Mouse (Mus musculus) lung, embryonic 16.5 days (tissue): ENCODE results near the gene Bach2. TPM values are rescaled to one million over a fixed set of nuclear protein-coding genes. Genes with fewer than 3 reads are reported as not detected.
A peak's percentile ranks its signal among the peaks of the same experiment; 100 is the strongest.

Experiments used
- ATAC-seq: fragments of 200-750 bp; cut with Nextera tagmentation; 2 replicates; pipeline ENCODE4 v1.8.0; 2017; ENCODE audit warnings: low read depth, mild to moderate bottlenecking, moderate library complexity
- H3K27ac ChIP-seq: fragments of 300-500 bp; sonication (generic); 2 replicates; pipeline ENCODE4 v1.5.1; 2014; ENCODE audit warnings: mild to moderate bottlenecking, control low read depth, low read length
- H3K27me3 ChIP-seq: fragments of 300-500 bp; sonication (generic); 2 replicates; pipeline ENCODE4 v1.6.1; 2014; ENCODE audit warnings: low read depth, low read length, mixed read lengths; ENCODE audit not compliant: control insufficient read depth, insufficient read depth
- H3K36me3 ChIP-seq: fragments of 300-500 bp; sonication (generic); 2 replicates; pipeline ENCODE4 v1.6.1; 2014; ENCODE audit warnings: low read length; ENCODE audit not compliant: control insufficient read depth, insufficient read depth
- H3K4me1 ChIP-seq: fragments of 300-500 bp; sonication (generic); replicated peaks from 2 replicates; pipeline ENCODE4 v1.6.1; 2014; ENCODE audit warnings: low read length, mixed read lengths; ENCODE audit not compliant: control insufficient read depth, insufficient read depth
- H3K4me2 ChIP-seq: fragments of 300-500 bp; sonication (generic); 2 replicates; pipeline ENCODE4 v1.6.1; 2014; ENCODE audit warnings: low read depth, low read length, control low read depth
- H3K4me3 ChIP-seq: fragments of 300-500 bp; sonication (generic); 2 replicates; pipeline ENCODE4 v1.5.1; 2014; ENCODE audit warnings: mild to moderate bottlenecking, low read length, control low read depth
- H3K9ac ChIP-seq: fragments of 300-500 bp; sonication (generic); 2 replicates; pipeline ENCODE4 v1.6.1; 2014; ENCODE audit warnings: low read length, control low read depth
- H3K9me3 ChIP-seq: fragments of 300-500 bp; sonication (generic); 2 replicates; pipeline ENCODE4 v1.6.1; 2016; ENCODE audit warnings: low read length; ENCODE audit not compliant: control insufficient read depth
- WGBS: fragments of 180-500 bp; shearing (Covaris S2); extraction: QIAGEN DNeasy Blood & Tissue Kit; methylation state at CpG from one replicate; pipeline ENCODE4 v1.1.7; 2014; 5-methylcytosine and 5-hydroxymethylcytosine counted together
- polyA plus RNA-seq: library from polyadenylated mRNA; unstranded; fragments of >200 nt; fragmentation: Nextera tagmentation; extraction: Ambion mirVana; gene quantifications from 2 replicates; pipeline ENCODE4 v1.2.1, GENCODE M21; 2015

Gene Bach2
- polyA plus RNA-seq, 1 experiment from 2014 or later, result 6.7 TPM

DNA sequence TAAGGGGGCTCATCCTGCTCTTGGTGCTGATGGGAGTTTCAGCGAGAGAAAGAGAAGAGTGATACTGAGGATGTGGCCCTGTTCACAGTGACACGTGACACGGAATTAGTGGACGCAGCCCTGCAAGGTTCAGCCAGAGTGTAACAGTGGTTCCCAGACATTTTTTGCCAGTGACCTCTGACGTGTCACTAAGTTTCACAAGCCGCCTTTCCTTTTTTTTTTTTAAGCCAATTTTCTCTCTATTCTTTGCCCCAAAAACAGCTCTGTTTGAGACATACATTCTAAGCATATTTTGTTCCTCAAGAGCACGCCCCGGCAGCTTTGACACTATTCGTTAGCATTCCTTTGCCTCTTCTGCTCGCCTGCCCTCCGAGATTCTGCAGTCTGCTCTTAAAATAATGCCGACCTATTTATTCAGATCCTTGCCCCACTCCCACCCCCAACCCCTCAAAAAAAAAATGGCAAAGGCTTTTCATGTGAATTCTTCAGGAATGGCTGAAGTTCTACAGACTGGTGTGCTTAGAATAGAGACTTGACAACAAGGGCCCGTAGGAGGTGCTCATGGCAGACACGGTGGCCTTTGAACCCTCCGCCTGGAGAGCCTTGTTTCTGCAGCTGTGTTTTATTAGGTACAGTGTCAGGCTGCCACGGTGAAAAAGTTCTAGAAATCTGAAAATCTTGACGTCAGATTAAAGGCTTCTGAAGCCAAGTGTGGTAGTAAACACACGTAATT, 282.2 kb downstream of the Bach2 start:
- Histone ChIP-seq H3K9ac (no peak overlapping the region; the same call in 1 of the 2 replicates), H3K4me2 (peak overlapping the region; percentile 0; the same call in 1 of the 2 replicates)
- WGBS, result 19% methylated on average over 18 of the region's 18 CpGs

DNA sequence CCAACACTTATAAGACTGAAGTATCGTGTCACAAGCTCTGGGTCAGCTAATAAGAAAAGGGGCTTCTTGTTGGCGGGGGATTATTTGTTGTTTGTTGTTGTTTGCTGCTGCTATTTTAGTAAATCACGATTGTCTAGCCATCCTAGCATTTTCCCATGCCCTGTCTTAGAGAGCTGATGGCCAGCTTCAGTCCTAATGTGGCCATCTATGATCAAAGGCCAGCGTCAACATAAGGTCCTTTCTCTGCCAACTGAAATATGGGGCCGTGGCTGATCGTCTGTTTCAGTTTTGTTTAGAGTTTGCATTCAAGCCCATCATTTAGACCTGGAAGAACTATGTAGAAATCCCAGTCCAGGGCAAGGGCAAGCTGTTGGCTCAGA, 282.7 kb downstream of the Bach2 start:
- H3K27ac ChIP-seq, result peak overlapping the region; percentile 48
- H3K36me3 ChIP-seq, result no peaks in the 10 kb centered on the region
- no peaks in the 10 kb centered on the region for H3K9me3 ChIP-seq
- no peak for ATAC-seq
- H3K4me1 ChIP-seq, result peaks cover 59% of the 10 kb centered on the region
- H3K4me2 ChIP-seq, result peak overlapping the region; percentile 0; the same call in 1 of the 2 replicates
- no peaks in the 10 kb centered on the region for H3K27me3 ChIP-seq
- no peak overlapping the region for H3K9ac ChIP-seq
- WGBS, result 22% methylated on average over 6 of the region's 6 CpGs
- no peak overlapping the region for H3K4me3 ChIP-seq

More for the DNA sequence above, 282.2 kb downstream of the Bach2 start:
- Histone ChIP-seq H3K27ac (peak overlapping the region; percentile 48), H3K4me3 (no peak overlapping the region), H3K36me3 (no peaks in the 10 kb centered on the region), H3K4me1 (peaks cover 59% of the 10 kb centered on the region), H3K27me3 (no peaks in the 10 kb centered on the region), H3K9me3 (no peaks in the 10 kb centered on the region)
- ATAC-seq, result peak; percentile 74

DNA sequence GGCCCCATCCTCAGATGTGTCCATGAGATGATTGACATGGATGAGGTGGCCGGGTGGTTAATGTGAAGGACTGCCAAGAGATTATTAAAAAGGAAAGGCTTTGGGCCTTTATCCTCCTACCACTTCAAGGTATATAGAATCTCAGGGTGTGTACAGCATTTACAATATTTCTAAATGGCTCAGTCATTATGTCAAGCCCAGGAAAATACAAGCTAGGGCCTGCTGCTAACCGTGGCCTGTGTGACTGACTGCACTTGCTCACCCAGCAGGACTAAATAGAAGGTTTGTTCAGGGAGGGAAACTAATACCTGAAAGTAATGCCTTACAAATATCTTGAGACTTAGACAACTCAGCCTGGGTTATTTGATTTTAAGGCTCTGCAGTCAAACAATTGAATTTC, 283.4 kb downstream of the Bach2 start:
- WGBS, result 31% methylated on average over 2 of the region's 2 CpGs
- no peak overlapping the region for H3K4me3 ChIP-seq
- peak overlapping the region; percentile 48 for H3K27ac ChIP-seq
- ATAC-seq, result no peak
- H3K27me3 ChIP-seq, result no peaks in the 10 kb centered on the region
- H3K9me3 ChIP-seq, result no peaks in the 10 kb centered on the region
- H3K9ac ChIP-seq, result no peak overlapping the region; the same call in 1 of the 2 replicates
- H3K36me3 ChIP-seq, result no peaks in the 10 kb centered on the region
- H3K4me2 ChIP-seq, result no peak overlapping the region
- H3K4me1 ChIP-seq, result peaks cover 59% of the 10 kb centered on the region

DNA sequence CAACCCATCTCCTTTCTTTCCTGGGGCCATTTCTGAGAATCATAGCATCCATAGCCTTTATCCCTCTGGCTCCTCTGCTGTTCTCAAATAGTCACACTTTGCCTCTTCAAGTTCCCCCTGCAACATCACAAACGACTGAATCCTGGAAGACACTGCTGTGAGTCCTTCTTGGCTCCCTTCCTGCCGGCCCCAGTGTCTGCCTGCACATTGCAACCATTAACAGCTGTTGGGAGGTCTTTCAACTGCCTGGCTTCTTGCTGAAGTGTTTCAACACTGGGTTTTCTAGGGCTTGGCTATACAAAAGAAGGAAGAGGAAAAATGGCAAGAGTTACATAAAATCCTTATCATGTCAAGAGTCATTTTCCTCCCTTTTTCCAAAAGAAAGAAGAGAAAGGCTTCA, 285.7 kb downstream of the Bach2 start:
- H3K4me2 ChIP-seq, result no peak overlapping the region
- H3K27ac ChIP-seq, result no peak overlapping the region
- no peaks in the 10 kb centered on the region for H3K9me3 ChIP-seq
- H3K9ac ChIP-seq, result no peak overlapping the region
- peak; percentile 69 for ATAC-seq
- 21% methylated on average over 2 of the region's 2 CpGs for WGBS
- peaks cover 42% of the 10 kb centered on the region for H3K4me1 ChIP-seq
- H3K4me3 ChIP-seq, result no peak overlapping the region
- no peaks in the 10 kb centered on the region for H3K36me3 ChIP-seq
- H3K27me3 ChIP-seq, result no peaks in the 10 kb centered on the region

DNA sequence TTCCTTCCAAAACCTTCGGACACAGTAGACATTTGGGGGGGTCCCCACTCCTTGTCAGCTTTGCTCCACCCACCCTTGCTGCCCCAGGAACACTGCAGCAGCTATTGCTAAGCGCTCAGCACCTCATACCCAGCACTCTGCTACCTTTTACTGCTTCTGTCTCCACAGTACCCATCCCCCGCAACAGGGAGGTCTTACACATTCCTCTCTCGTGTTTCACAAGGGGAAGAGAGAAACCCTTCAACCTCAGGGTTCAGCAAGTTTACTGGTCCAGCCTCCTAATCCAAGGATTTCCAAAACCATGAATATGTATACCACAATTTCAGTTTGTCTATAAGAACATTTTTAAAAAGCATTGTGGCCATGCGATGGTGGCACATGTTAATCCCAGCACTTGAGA, 286.4 kb downstream of the Bach2 start:
- no peaks in the 10 kb centered on the region for H3K9me3 ChIP-seq
- no peaks in the 10 kb centered on the region for H3K27me3 ChIP-seq
- H3K4me2 ChIP-seq, result no peak overlapping the region
- WGBS, result 72% methylated on average over 5 of the region's 5 CpGs
- H3K27ac ChIP-seq, result no peak overlapping the region
- no peak for ATAC-seq
- no peaks in the 10 kb centered on the region for H3K36me3 ChIP-seq
- no peak overlapping the region for H3K9ac ChIP-seq
- H3K4me1 ChIP-seq, result peaks cover 35% of the 10 kb centered on the region
- no peak overlapping the region for H3K4me3 ChIP-seq

DNA sequence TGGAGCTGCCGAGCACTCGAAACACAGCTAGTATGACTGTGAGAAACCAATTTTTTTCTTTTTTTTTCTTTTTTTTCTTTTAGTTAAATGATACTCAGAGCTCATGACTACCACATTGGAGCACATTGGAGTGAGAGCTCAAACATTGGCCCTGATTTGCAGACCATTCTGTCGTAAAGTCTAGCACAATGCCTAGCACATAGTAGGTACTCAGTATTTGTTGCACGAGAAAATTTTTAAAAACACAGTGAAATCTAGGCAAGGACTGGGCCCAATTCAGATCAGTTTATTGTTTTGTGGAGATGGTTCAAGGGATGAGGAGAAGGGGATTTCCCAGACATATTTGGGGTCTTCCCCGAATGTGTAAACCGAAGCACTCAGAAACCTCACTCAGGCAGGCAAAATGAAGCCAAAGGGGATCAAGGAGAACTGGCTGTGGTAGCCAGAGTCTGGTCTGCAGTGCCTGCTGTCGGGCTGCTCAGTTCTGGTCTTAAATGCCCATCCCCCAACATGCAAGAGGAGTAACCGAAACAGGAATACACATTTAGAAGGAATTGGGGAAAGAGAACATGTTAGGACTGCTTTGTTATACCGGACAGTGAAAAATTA, 287.7 kb downstream of the Bach2 start:
- ATAC-seq, result no peak
- Histone ChIP-seq H3K4me2 (no peak overlapping the region), H3K4me1 (peaks cover 26% of the 10 kb centered on the region), H3K27me3 (no peaks in the 10 kb centered on the region), H3K9ac (no peak overlapping the region), H3K9me3 (no peaks in the 10 kb centered on the region), H3K27ac (no peak overlapping the region), H3K4me3 (no peak overlapping the region), H3K36me3 (no peaks in the 10 kb centered on the region)
- 83% methylated on average over 9 of the region's 9 CpGs for WGBS

DNA sequence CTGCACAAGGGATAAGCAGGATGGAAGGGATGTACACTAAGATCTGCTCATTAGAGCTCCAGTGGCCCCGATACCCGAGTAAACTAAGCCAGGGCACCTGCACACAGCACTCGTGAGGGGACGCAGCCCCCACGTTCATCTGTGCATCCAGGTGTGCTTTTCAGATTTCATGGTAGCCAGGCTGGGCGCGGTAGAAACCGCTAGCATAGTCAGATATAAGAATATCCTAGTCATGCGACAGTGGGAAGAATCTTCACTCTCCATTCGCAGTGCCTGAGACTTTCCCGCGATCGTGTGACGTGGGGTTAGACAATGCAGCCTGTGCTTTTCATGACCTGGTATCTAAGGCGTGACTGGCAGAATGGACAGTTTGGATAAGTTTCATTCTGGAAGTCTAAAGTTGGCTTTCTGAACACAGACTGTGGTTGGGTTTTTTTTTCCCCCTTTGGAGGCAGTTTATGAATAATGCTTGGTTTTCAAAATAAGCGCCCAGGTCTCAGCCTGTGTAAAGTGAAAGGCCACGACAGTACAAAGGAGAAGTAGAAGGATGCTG, 290.9 kb downstream of the Bach2 start:
- Histone ChIP-seq H3K27ac (no peak overlapping the region), H3K36me3 (no peaks in the 10 kb centered on the region), H3K9me3 (no peaks in the 10 kb centered on the region), H3K4me2 (no peak overlapping the region), H3K27me3 (no peaks in the 10 kb centered on the region), H3K9ac (no peak overlapping the region), H3K4me1 (peaks cover 16% of the 10 kb centered on the region), H3K4me3 (no peak overlapping the region)
- WGBS, result 88% methylated on average over 17 of the region's 17 CpGs
- no peak for ATAC-seq

DNA sequence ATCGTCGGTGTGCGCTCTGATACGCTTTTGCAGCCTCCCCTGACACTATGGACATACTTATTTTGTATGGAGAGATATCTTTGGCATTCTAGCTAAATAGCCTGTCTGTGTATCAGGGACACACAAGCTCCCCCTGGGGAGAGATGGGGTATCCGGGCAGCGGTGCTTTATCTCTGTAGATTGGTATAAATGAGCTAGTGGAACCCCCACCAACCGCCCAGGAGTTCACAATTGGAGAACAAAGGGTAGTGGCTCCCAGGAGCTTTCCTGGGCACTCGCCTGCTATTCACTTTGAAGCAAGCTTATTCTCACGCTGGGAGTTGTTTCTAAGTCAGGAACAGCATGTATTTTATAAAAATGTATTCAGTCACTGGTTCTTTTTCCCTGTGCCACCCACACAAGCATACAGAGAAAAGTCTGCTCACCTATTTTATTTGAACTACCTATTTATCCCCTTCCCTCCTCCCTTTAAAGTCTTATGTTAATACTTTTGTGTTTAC, 291.9 kb downstream of the Bach2 start:
- 54% methylated on average over 9 of the region's 9 CpGs for WGBS
- H3K36me3 ChIP-seq, result no peaks in the 10 kb centered on the region
- peaks cover 13% of the 10 kb centered on the region for H3K4me1 ChIP-seq
- ATAC-seq, result no peak
- H3K27me3 ChIP-seq, result no peaks in the 10 kb centered on the region
- peak overlapping the region; percentile 47 for H3K4me2 ChIP-seq
- no peak overlapping the region for H3K9ac ChIP-seq
- H3K4me3 ChIP-seq, result no peak overlapping the region
- no peaks in the 10 kb centered on the region for H3K9me3 ChIP-seq
- H3K27ac ChIP-seq, result peak overlapping the region; percentile 11; the same call in 1 of the 2 replicates
